Mouse (Mus musculus) hindbrain, embryonic 14.5 days (tissue): ENCODE results near the gene Gm10282. TPM values are rescaled to one million over a fixed set of nuclear protein-coding genes. Genes with fewer than 3 reads are reported as not detected.

ENCODE experiments used
- ATAC-seq: fragments of 200-750 bp; cut with Nextera tagmentation; 2 replicates; pipeline ENCODE4 v1.8.0; 2017; ENCODE audit warnings: moderate number of reproducible peaks, mild to moderate bottlenecking, moderate TSS enrichment, moderate library complexity; ENCODE audit not compliant: low FRiP score
- DNase-seq: peaks from one replicate; pipeline ENCODE4 v3.0.0-alpha.2; 2015; ENCODE audit warnings: low spot score
- H3K27ac ChIP-seq: fragments of 300-500 bp; sonication (generic); 2 replicates; pipeline ENCODE4 v1.5.1; 2014; ENCODE audit warnings: mild to moderate bottlenecking, moderate library complexity
- H3K27me3 ChIP-seq: fragments of 300-500 bp; sonication (generic); 2 replicates; pipeline ENCODE4 v1.6.1; 2014; ENCODE audit warnings: mild to moderate bottlenecking, low read length, mixed read lengths; ENCODE audit not compliant: control insufficient read depth, insufficient read depth
- H3K36me3 ChIP-seq: fragments of 300-500 bp; sonication (generic); replicated peaks from 2 replicates; pipeline ENCODE4 v1.6.1; 2014; ENCODE audit not compliant: control insufficient read depth, insufficient read depth
- H3K4me1 ChIP-seq: fragments of 300-500 bp; sonication (generic); replicated peaks from 2 replicates; pipeline ENCODE4 v1.6.1; 2014; ENCODE audit warnings: antibody characterized with exemption, low read length, mixed read lengths; ENCODE audit not compliant: control insufficient read depth, insufficient read depth
- H3K4me2 ChIP-seq: fragments of 300-500 bp; sonication (generic); replicated peaks from 2 replicates; pipeline ENCODE4 v1.6.1; 2014; ENCODE audit warnings: mild to moderate bottlenecking, moderate library complexity
- H3K4me3 ChIP-seq: fragments of 300-500 bp; sonication (generic); replicated peaks from 2 replicates; pipeline ENCODE4 v1.5.1; 2014; ENCODE audit warnings: mild to moderate bottlenecking, low read length
- H3K9ac ChIP-seq: fragments of 300-500 bp; sonication (generic); 2 replicates; pipeline ENCODE4 v1.6.1; 2014
- H3K9me3 ChIP-seq: fragments of 300-500 bp; sonication (generic); 2 replicates; pipeline ENCODE4 v1.6.1; 2016; ENCODE audit warnings: low read length; ENCODE audit not compliant: control insufficient read depth
- WGBS: fragments of 180-500 bp; shearing (Covaris S2); extraction: QIAGEN DNeasy Blood & Tissue Kit; methylation state at CpG from one replicate; pipeline ENCODE4 v1.1.7; 2014; 5-methylcytosine and 5-hydroxymethylcytosine counted together
- polyA plus RNA-seq: library from polyadenylated mRNA; unstranded; fragments of >200 nt; fragmentation: Nextera tagmentation; extraction: Ambion mirVana; gene quantifications from 2 replicates; pipeline ENCODE4 v1.2.1, GENCODE M21; 2014

Gene Gm10282
- polyA plus RNA-seq, 1 experiment from 2014 or later: 14.3 TPM

DNA sequence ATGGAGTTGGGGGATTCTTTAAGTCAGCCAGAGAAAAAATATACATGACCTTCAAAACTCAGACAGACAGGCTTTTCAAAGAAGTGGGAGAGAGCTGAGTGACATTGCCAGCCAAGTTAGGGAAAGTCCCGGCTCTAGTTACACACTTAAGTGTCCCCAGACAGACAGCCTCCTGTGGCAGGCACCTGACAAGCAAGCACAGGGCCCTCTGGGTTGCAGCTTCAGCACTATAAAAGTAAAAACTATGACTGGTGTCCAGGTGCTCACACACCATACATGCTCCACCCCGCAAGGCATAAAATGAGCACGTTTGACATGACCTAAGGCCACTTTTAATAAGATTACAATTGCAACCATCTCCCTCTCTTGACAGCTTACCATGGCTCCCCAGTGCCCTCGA, 44.5 kb downstream of the Gm10282 start:
- ATAC-seq (no peak), DNase-seq (no peak)
- Histone ChIP-seq H3K4me3 (no peak overlapping the region), H3K36me3 (peaks cover 7% of the 10 kb centered on the region), H3K4me1 (no peaks in the 10 kb centered on the region), H3K9ac (no peak overlapping the region), H3K27me3 (no peaks in the 10 kb centered on the region), H3K4me2 (no peak overlapping the region), H3K27ac (no peak overlapping the region), H3K9me3 (no peaks in the 10 kb centered on the region)
- 60% methylated on average over 4 of the region's 4 CpGs for WGBS

DNA sequence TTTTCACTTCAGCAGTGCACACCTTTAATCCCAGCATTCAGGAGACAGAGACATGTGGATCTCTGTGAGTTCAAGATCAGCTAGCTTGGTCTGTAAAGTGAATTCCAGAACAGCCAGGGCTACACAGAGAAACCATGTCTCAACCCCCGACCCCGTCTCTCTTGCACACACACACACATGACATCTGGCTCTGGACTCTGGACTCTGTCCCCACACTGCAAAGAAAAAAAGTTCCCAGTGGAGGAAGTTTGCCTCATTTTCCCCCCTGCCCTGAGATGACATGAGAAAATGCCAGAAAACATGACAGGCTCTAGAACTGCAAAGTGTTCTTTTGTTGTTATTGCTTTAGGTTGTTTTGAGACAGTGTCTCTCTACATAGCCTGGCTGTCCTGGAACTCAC, 45.2 kb downstream of the Gm10282 start:
- no peaks in the 10 kb centered on the region for H3K27me3 ChIP-seq
- DNase-seq: no peak
- 75% methylated on average over 2 of the region's 2 CpGs for WGBS

DNA sequence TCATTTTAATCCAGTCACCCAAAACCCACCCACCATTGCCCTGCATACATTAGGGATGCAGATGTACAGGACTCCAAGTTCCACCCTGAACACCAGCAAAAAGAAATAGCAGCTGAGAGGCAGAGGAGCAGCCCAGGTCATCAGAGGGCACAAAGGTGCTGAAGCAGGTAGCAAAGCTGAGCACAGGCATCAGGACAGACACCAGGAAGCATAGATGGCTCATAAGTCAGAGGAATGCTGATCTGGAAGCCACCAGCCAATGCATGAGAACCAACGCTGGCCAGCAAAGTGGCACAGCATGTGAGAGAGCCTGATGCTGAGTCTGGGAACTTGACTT, 47.2 kb downstream of the Gm10282 start:
- no peaks in the 10 kb centered on the region for H3K9me3 ChIP-seq

More for the DNA sequence above, 45.2 kb downstream of the Gm10282 start:
- Histone ChIP-seq H3K4me2 (no peak overlapping the region), H3K36me3 (peaks cover 14% of the 10 kb centered on the region), H3K9ac (no peak overlapping the region), H3K4me3 (no peak overlapping the region), H3K27ac (no peak overlapping the region), H3K4me1 (no peaks in the 10 kb centered on the region), H3K9me3 (no peaks in the 10 kb centered on the region)
- no peak for ATAC-seq

DNA sequence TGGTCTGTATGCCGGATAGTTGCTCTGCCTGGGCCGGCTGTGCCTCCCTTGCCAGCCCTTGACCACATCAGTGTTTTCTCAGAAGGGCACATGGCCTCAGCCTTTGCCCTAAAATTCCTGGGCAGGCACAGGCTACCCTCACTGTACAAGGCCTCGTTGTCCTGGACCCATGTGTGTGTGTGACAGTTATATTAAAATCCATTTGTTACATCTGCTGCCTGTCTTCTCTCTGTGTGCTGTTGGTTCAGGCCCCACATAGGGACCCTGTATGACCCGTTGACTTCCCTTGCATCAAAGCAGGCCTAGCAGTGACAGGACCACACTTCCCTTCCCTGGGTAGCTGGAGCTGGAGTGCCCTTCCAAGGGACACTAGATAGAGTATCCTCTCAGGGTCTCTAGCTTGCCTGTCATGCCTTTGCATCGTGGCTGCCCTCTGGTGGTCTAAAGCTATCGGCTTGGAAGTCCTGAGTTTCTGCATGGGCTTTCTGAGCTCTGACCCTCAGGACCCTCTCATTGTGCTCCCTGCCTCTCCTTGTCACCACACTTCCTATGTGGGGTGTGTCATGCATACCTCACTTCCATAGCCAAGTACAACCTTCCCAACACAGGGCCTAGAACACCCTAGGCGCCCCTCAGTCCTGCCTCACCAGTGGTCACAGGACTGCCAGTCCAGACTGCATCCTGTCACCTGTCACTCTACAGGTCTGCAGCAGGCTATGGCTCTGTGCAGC, 47.7 kb downstream of the Gm10282 start:
- no peak overlapping the region for H3K27ac ChIP-seq
- H3K36me3 ChIP-seq: peaks cover 38% of the 10 kb centered on the region
- no peaks in the 10 kb centered on the region for H3K9me3 ChIP-seq
- 48% methylated on average over 7 of the region's 7 CpGs for whole genome bisulfite sequencing
- no peak for DNase-seq
- ATAC-seq: 0 out of 2 replicates have a peak, but pooled peaks have one; percentile 25
- H3K27me3 ChIP-seq: no peaks in the 10 kb centered on the region
- no peak overlapping the region for H3K9ac ChIP-seq
- H3K4me1 ChIP-seq: no peaks in the 10 kb centered on the region
- no peak overlapping the region for H3K4me2 ChIP-seq
- no peak overlapping the region for H3K4me3 ChIP-seq

More for the DNA sequence above, 47.2 kb downstream of the Gm10282 start:
- DNase-seq: no peak
- Histone ChIP-seq H3K36me3 (peaks cover 34% of the 10 kb centered on the region), H3K4me2 (no peak overlapping the region), H3K27me3 (no peaks in the 10 kb centered on the region), H3K4me1 (no peaks in the 10 kb centered on the region), H3K27ac (no peak overlapping the region), H3K9ac (no peak overlapping the region), H3K4me3 (no peak overlapping the region)
- 78% methylated on average over 1 of the region's 1 CpGs for WGBS
- ATAC-seq: 0 out of 2 replicates have a peak, but pooled peaks have one; percentile 5

Other genes starting within 250 kb of the Gm10282 start
- not detected in 2 replicates for gene Olfr373, start 222.1 kb downstream of the Gm10282 start, polyA plus RNA-seq
- not detected in 2 replicates for gene Olfr374, start 198.2 kb downstream of the Gm10282 start, polyA plus RNA-seq
- gene Tpm4, start 170.3 kb downstream of the Gm10282 start, polyA plus RNA-seq: 177 and 186 TPM in 2 replicates
- 60.4 and 68.9 TPM in 2 replicates for gene Rab8a, start 144.1 kb downstream of the Gm10282 start, polyA plus RNA-seq
- not detected in 2 replicates for gene Hsh2d, start 115.6 kb downstream of the Gm10282 start, polyA plus RNA-seq
- gene Cib3, start 92.4 kb downstream of the Gm10282 start, polyA plus RNA-seq: not detected in 2 replicates
- not detected in 2 replicates for gene Gm11034, start 91.6 kb downstream of the Gm10282 start, polyA plus RNA-seq
- gene Fam32a, start 85.5 kb downstream of the Gm10282 start, polyA plus RNA-seq: 62.7 and 70.1 TPM in 2 replicates
- gene Ap1m1, start 65.2 kb downstream of the Gm10282 start, polyA plus RNA-seq: 212 and 221 TPM in 2 replicates
- gene Klf2, start 13.8 kb upstream of the Gm10282 start, polyA plus RNA-seq: 6.8 and 9.5 TPM in 2 replicates
- 59.3 and 60.5 TPM in 2 replicates for gene Eps15l1, start 116.2 kb upstream of the Gm10282 start, polyA plus RNA-seq
- 0.92 and 1.7 TPM in 2 replicates for gene Calr3, start 138.6 kb upstream of the Gm10282 start, polyA plus RNA-seq
- 14.4 and 14.9 TPM in 2 replicates for gene 1700030K09Rik, start 138.6 kb upstream of the Gm10282 start, polyA plus RNA-seq
- 47.2 and 52.3 TPM in 2 replicates for gene Cherp, start 170.0 kb upstream of the Gm10282 start, polyA plus RNA-seq
- gene Slc35e1, start 187.4 kb upstream of the Gm10282 start, polyA plus RNA-seq: 11.0 and 12.8 TPM in 2 replicates
- gene Med26, start 243.0 kb upstream of the Gm10282 start, polyA plus RNA-seq: 13.4 and 15.8 TPM in 2 replicates